Mouse (Mus musculus) liver, postnatal 0 days (tissue): ENCODE measurements around the gene Tmem53. TPM values are rescaled to one million over a fixed set of nuclear protein-coding genes. Genes with fewer than 3 reads are reported as not detected.

Source experiments
- ATAC-seq: fragments of 200-750 bp; cut with Nextera tagmentation; 2 replicates; pipeline ENCODE4 v1.8.0; 2017; ENCODE audit warnings: mild to moderate bottlenecking, moderate library complexity
- DNase-seq: peaks from one replicate; pipeline ENCODE4 v3.0.0-alpha.2; 2016
- H3K27ac ChIP-seq: fragments of 300-500 bp; sonication (generic); 2 replicates; pipeline ENCODE4 v1.5.1; 2014; ENCODE audit warnings: antibody characterized with exemption, moderate library complexity, mild to moderate bottlenecking, low read depth
- H3K27me3 ChIP-seq: fragments of 300-500 bp; sonication (generic); 2 replicates; pipeline ENCODE4 v1.6.1; 2014; ENCODE audit warnings: low read length, control low read depth, mixed read lengths; ENCODE audit not compliant: insufficient read depth
- H3K36me3 ChIP-seq: fragments of 300-500 bp; sonication (generic); replicated peaks from 2 replicates; pipeline ENCODE4 v1.6.1; 2014; ENCODE audit warnings: mild to moderate bottlenecking, control low read depth, low read length, moderate library complexity, mixed read lengths; ENCODE audit not compliant: insufficient read depth
- H3K4me1 ChIP-seq: fragments of 300-500 bp; sonication (generic); 2 replicates; pipeline ENCODE4 v1.6.1; 2014; ENCODE audit warnings: antibody characterized with exemption, mild to moderate bottlenecking, control low read depth; ENCODE audit not compliant: insufficient read depth
- H3K4me2 ChIP-seq: fragments of 300-500 bp; sonication (generic); 2 replicates; pipeline ENCODE4 v1.6.1; 2014; ENCODE audit warnings: low read depth, mild to moderate bottlenecking, low read length, moderate library complexity, mixed read lengths
- H3K4me3 ChIP-seq: fragments of 300-500 bp; sonication (generic); 2 replicates; pipeline ENCODE4 v1.5.1; 2014; ENCODE audit warnings: low read depth, low read length
- H3K9ac ChIP-seq: fragments of 300-500 bp; sonication (generic); replicated peaks from 2 replicates; pipeline ENCODE4 v1.6.1; 2014; ENCODE audit warnings: mild to moderate bottlenecking, moderate library complexity
- H3K9me3 ChIP-seq: fragments of 300-500 bp; sonication (generic); 2 replicates; pipeline ENCODE4 v1.6.1; 2016; ENCODE audit warnings: mild to moderate bottlenecking, control low read depth, low read length, mixed read lengths
- CTCF ChIP-seq: sonication (generic); IDR thresholded peaks from 2 replicates; pipeline ENCODE4 v1.5.1; 2016; ENCODE audit warnings: antibody characterized with exemption, low read depth
- EP300 ChIP-seq: IDR thresholded peaks from 2 replicates; pipeline ENCODE4 v1.6.1; 2016; ENCODE audit warnings: antibody characterized with exemption, low read depth, mild to moderate bottlenecking
- WGBS: fragments of 180-500 bp; shearing (Covaris S2); extraction: QIAGEN DNeasy Blood & Tissue Kit; methylation state at CpG from one replicate; pipeline ENCODE4 v1.1.7; 2014; ENCODE audit not compliant: insufficient replicate concordance; 5-methylcytosine and 5-hydroxymethylcytosine counted together
- polyA plus RNA-seq: library from polyadenylated mRNA; unstranded; fragments of >200 nt; fragmentation: Nextera tagmentation; extraction: Ambion mirVana; gene quantifications from 2 replicates; pipeline ENCODE4 v1.2.1, GENCODE M21; 2015

Gene Tmem53
- polyA plus RNA-seq, 1 experiment from 2014 or later, result 48.6 TPM

- Histone ChIP-seq H3K27me3 (no peaks in the 10 kb centered on the region), H3K4me3 (no peak overlapping the region), H3K9ac (no peak overlapping the region), H3K4me1 (no peaks in the 10 kb centered on the region), H3K36me3 (no peaks in the 10 kb centered on the region), H3K9me3 (no peaks in the 10 kb centered on the region), H3K27ac (no peak overlapping the region), H3K4me2 (no peak overlapping the region)
- TF ChIP-seq CTCF, result no peak
- no peak for TF ChIP-seq EP300
- 81% methylated on average over 19 of the region's 19 CpGs for WGBS
- DNase-seq, result no peak
- ATAC-seq, result no peak
These were observed 45.3 kb downstream of the Tmem53 start for GRCm38 (mm10) chr4:117296849-117297593.

- Histone ChIP-seq H3K4me1 (no peaks in the 10 kb centered on the region), H3K9me3 (no peaks in the 10 kb centered on the region), H3K27me3 (no peaks in the 10 kb centered on the region), H3K9ac (no peak overlapping the region), H3K27ac (no peak overlapping the region), H3K36me3 (no peaks in the 10 kb centered on the region), H3K4me3 (no peak overlapping the region), H3K4me2 (no peak overlapping the region)
- DNase-seq (no peak), ATAC-seq (no peak)
- TF ChIP-seq CTCF, result no peak
- TF ChIP-seq EP300, result no peak
- 75% methylated on average over 9 of the region's 9 CpGs for WGBS
These were observed 46.1 kb downstream of the Tmem53 start for GRCm38 (mm10) chr4:117297819-117298218.

- H3K9me3 ChIP-seq, result no peaks in the 10 kb centered on the region
- peaks cover 8% of the 10 kb centered on the region for H3K4me1 ChIP-seq
- no peak overlapping the region for H3K4me3 ChIP-seq
- peaks cover 11% of the 10 kb centered on the region; the same call in 1 of the 2 replicates for H3K27me3 ChIP-seq
- TF ChIP-seq CTCF, result no peak
- TF ChIP-seq EP300, result no peak
- ATAC-seq, result no peak
- no peaks in the 10 kb centered on the region for H3K36me3 ChIP-seq
- H3K4me2 ChIP-seq, result no peak overlapping the region
- no peak overlapping the region for H3K9ac ChIP-seq
- no peak overlapping the region for H3K27ac ChIP-seq
- 83% methylated on average over 10 of the region's 10 CpGs for WGBS
- DNase-seq, result no peak
These were observed 48.2 kb downstream of the Tmem53 start for GRCm38 (mm10) chr4:117299921-117300320.

- peaks cover 15% of the 10 kb centered on the region; the same call in 1 of the 2 replicates for H3K27me3 ChIP-seq
- 62% methylated on average over 14 of the region's 14 CpGs for WGBS
- ATAC-seq, result no peak
- H3K36me3 ChIP-seq, result no peaks in the 10 kb centered on the region
- no peak overlapping the region for H3K4me2 ChIP-seq
- DNase-seq, result no peak
- no peak overlapping the region for H3K9ac ChIP-seq
- H3K4me3 ChIP-seq, result no peak overlapping the region
- peaks cover 8% of the 10 kb centered on the region for H3K4me1 ChIP-seq
- no peaks in the 10 kb centered on the region for H3K9me3 ChIP-seq
- no peak overlapping the region for H3K27ac ChIP-seq
- TF ChIP-seq CTCF (no peak), EP300 (no peak)
These were observed 50.5 kb downstream of the Tmem53 start for GRCm38 (mm10) chr4:117302027-117302806.

GRCm38 (mm10) chr4:117303581-117304238, 52.0 kb downstream of the Tmem53 start:
- Histone ChIP-seq H3K4me3 (peak overlapping the region; percentile 43), H3K4me2 (peak overlapping the region; percentile 79), H3K27me3 (peaks cover 15% of the 10 kb centered on the region; the same call in 1 of the 2 replicates), H3K9ac (no peak overlapping the region), H3K9me3 (no peaks in the 10 kb centered on the region), H3K36me3 (no peaks in the 10 kb centered on the region), H3K27ac (no peak overlapping the region), H3K4me1 (peaks cover 8% of the 10 kb centered on the region)
- TF ChIP-seq EP300 (no peak), CTCF (no peak)
- DNase-seq, result no peak
- no peak for ATAC-seq
- 50% methylated on average over 30 of the region's 30 CpGs for WGBS
